Mouse (Mus musculus) spleen, adult 2 months (tissue): ENCODE data around the gene Arhgdib.

ENCODE experiments used
- CTCF ChIP-seq: fragments of 200-500 bp; IDR thresholded peaks from 2 replicates; pipeline ENCODE4 v1.5.1; 2011; ENCODE audit warnings: mild to moderate bottlenecking, inconsistent platforms; ENCODE audit not compliant: insufficient read depth, insufficient read length, insufficient replicate concordance; ENCODE audit errors: extremely low read depth
- POLR2A ChIP-seq: fragments of 200-500 bp; IDR thresholded peaks from 2 replicates; pipeline ENCODE4 v1.6.1; 2011; ENCODE audit warnings: low read depth, low read length, inconsistent platforms

GRCm38 (mm10) chr6:136950171-136950570 lies 8.5 kb upstream of the Arhgdib start:
- TF ChIP-seq CTCF (no peak), POLR2A (no peak)
